Mouse (Mus musculus): ENCODE data around the gene Dmbt1. TPM values are rescaled to one million over a fixed set of nuclear protein-coding genes. Genes with fewer than 3 reads are reported as not detected.

Dmbt1 gene
- not detected for polyA plus RNA-seq (2014; fragmentation: Illumina TruSeq; extraction: RNeasy Lipid Tissue Mini Kit (QIAGEN cat#74804); ENCODE audit: low read depth, low replicate concordance)

DNA sequence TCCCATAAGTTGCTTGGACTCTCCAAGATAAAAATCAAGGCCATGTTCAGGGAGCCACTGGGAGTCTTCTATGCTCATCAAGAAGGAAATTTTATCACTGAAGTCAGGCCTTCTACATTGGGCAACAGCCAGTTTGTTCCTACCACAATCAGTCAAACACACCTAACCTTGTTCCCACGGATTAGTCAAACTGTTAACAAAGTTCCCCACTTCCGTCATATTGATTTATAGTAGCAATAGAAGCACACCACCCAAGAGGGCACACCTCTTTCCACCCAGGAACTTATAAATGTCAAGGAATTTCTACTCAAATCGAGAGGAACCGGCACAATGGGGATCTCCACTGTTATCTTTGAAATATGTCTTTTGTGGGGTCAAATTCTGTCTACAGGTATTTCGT, at the start of gene Dmbt1:
TSS of gene Dmbt1 (plus strand) at position 299 of the 400 bp plus-strand sequence.

DNA sequence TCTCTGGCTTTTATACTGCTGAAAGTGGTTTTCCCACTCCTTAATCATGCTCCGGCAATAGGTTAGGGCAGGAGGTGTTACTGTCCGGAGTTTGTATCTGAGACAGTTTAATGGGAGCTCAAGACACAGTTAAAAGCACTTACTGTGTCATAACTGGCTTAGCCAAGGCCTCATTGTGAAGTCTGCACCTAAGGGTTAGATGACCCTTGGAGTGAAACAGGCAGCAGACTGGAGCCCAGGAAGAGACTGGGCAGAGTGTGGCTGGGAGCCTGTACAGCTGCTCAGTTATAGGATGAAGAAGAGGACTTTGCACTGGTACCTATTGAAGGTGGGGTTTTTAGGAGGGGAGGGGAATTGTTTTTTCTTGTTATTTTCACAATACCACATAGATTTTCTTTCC, 114.4 kb downstream of the Dmbt1 start, which contains the start of gene 4933402N03Rik:
TSS of gene 4933402N03Rik (minus strand) at position 101 of the 400 bp plus-strand sequence.

Other genes starting within 250 kb of the Dmbt1 start
- gene Plekha1, start 166.3 kb upstream of the Dmbt1 start, polyA plus RNA-seq (2014; fragmentation: Illumina TruSeq; extraction: RNeasy Lipid Tissue Mini Kit (QIAGEN cat#74804); ENCODE audit: low read depth, low replicate concordance), result 55.3 TPM
- 8.5 TPM for gene Htra1, start 95.9 kb upstream of the Dmbt1 start, polyA plus RNA-seq (2014; fragmentation: Illumina TruSeq; extraction: RNeasy Lipid Tissue Mini Kit (QIAGEN cat#74804); ENCODE audit: low read depth, low replicate concordance)
- gene 4933402N03Rik, start 114.3 kb downstream of the Dmbt1 start, polyA plus RNA-seq (2014; fragmentation: Illumina TruSeq; extraction: RNeasy Lipid Tissue Mini Kit (QIAGEN cat#74804); ENCODE audit: low read depth, low replicate concordance), result not detected
- not detected for gene 5430419D17Rik, start 142.3 kb downstream of the Dmbt1 start, polyA plus RNA-seq (2014; fragmentation: Illumina TruSeq; extraction: RNeasy Lipid Tissue Mini Kit (QIAGEN cat#74804); ENCODE audit: low read depth, low replicate concordance)

All from adrenal gland, adult 10 weeks (tissue).